Mouse (Mus musculus) adipocyte (in vitro differentiated cells): ENCODE data around the gene Igfals.

ENCODE experiments used
- DNase-seq: peaks from one replicate; pipeline ENCODE4 v3.0.0-alpha.2; 2016; ENCODE audit warnings: low spot score

The Igfals gene

DNA sequence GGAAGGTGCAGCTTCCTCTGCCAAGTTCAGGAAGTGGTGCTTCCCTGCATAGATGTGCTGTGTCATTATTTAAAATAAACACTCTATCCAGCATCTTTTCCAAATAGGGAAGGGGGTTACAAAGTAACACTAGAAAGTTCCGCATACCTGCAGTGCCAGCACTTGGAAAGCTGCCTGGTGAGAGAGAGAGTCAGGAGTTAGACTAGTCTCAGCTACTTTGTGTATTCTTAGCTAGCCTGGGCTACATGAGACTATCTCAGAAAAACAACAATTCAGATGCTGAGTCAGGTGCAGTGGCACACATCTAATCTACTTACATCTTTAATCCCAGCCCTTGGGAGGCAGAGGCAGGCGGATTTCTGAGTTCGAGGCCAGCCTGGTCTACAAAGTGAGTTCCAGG, 4.0 kb upstream of the Igfals start:
- DNase-seq, result no peak

DNA sequence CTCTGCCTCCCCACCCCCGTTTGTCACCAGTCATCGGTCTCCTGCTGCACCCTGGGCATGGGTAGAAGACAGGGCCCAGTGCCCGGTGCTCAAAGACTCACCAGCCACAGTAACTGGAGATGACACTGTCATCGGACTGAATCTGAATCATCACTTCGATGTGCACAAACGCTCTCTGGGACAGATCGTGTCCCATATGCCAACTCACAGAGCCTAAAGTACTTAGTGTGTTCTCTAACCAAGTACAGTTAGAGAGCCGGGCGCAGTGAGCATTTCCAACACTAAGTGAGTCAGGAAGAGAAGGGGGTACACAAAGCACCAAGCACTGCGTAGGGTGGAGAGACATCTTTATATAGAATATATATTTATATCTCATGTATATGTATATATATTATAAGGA, 2.1 kb downstream of the Igfals start:
- no peak for DNase-seq

DNA sequence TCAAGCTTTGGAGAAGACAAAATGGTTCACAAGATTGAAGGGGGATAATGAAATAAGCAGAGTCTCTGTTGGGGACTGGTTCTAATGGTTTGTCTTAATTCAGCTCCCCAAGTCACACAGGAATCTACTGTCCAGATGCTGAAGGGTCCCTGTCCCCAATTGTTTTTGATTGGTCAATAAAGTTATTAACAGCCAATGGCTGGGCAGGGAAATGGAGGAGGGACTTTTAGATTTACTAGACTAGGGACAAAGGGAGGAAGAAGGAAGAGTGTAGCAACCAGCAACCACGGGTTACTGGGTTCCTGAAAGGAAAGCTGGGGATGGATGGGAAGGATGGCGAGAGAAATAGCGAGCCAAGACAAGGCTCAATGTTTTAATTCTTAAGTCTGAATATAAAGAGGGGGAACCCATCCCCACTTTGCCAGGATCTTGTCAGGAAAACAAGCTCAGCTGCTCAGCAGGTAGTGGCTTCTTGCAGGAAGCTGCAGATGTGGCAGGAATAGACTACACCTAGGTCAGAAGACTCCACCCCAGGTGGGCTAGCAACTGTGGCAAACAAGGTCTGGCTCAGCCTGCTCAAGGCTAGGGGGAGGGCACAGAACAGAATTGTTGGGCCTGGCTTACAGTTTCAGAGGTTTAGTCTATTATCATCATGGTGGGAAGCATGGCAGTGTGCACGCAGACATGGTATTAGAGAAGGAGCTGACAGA, 8.1 kb downstream of the Igfals start:
- no peak for DNase-seq

DNA sequence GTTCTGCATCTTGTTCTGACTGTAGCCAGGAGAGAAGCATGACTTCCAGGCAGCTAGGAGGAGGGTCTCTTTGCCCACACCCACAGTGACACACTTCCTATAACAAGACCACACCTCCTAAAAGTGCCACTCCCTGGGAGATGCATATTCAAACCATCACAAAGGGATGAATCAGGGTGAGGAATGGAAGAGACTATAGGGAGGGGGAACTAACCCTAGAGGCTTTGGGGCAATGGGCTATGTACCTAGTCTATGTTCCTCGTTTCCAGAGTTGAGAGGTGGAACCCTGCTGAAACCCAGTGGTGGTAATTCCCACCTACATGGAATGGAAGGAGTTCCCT, 8.6 kb downstream of the Igfals start:
- DNase-seq, result no peak

DNA sequence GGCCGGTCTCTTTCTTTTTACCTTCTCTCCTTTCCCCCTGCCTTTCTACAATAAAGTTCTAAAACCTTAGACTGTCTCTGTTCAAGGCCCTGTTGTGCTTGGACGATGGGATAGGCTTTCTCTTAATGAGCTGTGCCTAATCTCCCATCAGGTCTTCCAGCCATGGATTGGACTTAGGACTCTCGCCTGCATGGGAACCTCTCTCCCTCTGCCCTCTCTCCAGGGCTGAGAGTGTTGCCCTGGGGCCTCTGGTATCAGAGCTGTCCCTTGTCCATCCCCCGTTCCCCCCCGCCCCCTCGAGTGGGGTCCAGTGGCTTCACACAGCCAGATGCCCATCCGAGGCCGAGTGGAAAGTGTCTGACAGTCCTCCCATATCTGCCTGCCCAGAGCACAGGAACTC, 9.2 kb downstream of the Igfals start:
- no peak for DNase-seq

DNA sequence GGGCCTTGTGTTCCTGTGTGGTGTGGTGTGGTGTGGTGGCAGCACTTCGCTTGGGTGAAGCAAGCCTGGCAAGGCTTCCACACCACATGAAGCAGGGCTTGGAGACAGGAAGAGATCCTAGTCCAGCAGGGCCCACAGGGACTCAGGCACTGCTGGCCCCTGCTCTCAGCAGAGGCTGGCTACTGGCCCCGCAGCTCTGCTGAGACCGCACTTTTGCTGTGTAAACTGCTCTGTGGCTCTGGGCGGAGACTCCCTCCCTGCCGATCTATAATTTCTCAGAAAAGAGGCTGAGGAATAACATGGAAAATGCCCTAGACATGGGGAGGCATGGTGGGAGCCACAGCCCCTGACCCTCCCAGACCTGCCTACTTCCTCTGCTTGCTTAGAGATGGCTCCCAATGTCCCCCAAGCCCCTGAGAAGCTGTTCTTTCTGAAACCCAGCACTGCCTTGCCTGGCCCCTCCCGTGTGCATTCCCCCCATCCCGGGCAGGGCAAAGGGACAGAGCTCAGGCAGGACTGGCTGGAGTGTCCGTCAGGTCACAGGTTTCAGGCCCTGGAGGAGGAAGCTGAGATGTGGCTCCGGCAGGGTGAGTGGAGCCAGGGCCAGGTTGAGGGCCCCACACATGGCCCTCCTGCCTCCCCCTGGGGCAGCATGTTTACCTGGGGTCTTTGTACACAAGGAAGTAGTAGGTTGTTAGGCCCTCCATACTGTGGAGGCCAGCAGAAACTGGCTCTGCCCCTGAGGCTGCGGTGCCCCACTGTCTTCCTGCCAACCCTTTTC, 11.7 kb downstream of the Igfals start:
- peak; percentile 70 for DNase-seq

DNA sequence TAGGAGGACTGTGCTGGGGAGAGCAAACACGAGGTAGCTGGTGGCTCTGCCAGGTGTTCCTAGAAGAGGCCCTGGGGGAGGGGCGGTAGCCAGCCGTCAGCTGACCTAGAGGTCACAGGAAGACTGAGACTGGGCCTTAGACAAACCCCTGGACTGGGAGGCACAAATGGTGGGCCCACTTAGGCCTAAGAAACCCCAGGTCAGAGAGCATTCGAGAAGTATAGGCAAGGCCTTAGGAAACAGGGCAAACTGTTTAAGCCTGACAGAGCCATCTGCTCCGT, 12.3 kb downstream of the Igfals start:
- DNase-seq, result peak; percentile 56

DNA sequence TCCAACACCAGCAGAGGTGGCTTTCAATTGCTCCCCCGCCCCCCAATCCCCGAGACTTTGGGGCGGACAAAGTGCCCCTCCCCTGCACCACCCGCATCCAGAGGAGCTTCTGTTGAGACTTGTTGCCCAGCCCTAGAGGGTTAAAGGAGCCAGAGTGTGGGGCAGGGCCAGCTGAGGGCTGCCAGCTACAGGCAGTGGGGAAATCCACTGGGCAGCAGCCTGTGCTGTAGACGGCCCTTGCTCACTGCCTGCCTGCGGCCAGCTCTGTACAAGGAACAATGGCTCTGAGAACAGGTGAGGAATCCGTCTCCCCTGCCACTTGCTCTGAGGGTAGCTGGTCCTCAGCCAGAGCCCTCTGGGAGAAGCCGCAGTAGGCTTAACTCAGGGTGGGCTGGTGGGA, 12.7 kb downstream of the Igfals start:
- DNase-seq, result peak; percentile 70

DNA sequence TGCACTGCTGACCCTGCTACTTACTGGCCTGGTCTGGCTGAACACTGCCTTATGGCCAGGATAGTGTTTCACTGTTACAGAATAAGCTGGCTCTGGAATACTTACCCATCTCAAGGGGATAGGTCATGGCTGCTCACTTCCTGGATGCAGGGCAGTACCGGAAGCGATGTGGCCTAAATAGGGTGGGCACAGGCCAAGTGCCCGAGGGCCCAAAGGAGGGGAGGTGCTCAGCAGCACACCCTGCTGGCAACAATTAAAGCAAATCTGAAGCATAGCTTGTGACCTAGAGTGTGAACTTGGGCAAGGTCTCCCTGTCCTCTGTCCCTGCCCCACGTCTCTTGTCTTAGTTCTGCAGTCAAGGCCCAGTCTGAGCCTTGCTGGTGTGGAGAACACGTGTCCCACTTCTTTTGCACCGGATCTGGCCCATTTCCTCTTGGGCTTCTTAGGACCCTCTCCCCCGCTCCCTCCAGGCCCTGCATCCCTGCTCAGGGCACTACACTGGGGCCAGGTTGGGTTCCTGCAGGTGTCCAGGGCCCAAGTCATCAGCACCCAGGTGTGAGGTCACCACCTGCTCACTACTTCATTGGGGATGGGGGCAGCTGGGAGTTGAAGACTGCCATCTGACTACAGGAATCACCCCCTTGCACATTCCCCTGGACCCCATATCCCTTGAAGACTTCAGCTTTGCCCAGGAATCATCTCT, 16.1 kb downstream of the Igfals start:
- DNase-seq, result peak; percentile 73

DNA sequence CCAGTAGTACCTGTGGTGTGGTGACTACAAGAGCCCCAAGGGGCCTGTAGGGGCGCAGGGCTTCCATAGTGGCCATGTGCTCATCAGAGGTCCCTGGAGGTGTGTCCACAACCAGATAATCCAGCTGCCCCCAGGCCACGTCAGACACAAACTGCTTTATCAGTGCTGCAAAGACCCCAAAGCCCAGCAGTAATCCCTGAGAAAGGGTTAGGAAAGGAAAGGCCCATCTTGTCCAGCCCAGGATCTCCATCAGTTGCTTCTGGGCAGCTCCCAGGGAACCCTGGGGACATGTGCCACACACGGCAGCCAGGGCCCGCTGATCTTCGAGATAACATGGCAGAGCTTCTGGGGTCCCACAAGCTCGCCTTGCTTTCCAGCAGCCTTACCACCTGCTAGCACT, 18.6 kb downstream of the Igfals start:
- no peak for DNase-seq

DNA sequence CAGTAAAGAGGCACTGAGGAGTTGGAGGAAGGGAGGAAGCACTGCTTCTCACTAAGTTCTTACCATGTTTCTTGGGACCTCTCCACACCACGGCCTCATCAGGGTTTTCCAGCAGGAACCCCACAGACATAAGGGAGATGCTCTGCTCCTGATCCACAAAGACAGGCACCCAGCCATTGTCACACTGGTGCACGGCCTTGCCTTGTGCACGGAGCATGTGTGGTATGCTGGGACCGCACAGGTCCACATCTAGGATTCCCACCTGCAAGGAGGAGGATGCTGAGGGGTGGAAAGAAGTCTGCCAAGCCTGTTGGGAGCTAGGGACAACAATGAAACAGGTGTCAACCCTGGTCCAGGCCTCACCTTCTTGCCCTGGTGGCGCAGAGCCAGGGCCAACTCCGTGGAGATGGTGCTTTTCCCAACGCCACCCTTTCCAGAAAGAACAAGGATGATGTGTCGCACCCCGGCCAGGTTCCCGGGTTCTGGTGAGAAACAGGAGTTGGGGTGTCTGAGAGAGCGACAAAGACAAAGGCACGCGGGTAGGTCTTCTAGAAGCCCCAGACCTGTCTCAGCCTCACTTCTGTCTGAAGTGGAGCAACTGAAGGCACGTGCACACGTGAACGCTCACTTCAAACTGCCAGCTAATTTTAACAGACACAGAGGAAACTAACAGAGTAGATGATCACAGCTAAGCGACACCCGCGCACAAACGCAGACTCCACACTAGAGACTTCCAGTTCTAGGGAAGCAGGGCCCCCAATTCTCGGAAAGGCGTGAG, 19.7 kb downstream of the Igfals start:
- DNase-seq, result no peak

DNA sequence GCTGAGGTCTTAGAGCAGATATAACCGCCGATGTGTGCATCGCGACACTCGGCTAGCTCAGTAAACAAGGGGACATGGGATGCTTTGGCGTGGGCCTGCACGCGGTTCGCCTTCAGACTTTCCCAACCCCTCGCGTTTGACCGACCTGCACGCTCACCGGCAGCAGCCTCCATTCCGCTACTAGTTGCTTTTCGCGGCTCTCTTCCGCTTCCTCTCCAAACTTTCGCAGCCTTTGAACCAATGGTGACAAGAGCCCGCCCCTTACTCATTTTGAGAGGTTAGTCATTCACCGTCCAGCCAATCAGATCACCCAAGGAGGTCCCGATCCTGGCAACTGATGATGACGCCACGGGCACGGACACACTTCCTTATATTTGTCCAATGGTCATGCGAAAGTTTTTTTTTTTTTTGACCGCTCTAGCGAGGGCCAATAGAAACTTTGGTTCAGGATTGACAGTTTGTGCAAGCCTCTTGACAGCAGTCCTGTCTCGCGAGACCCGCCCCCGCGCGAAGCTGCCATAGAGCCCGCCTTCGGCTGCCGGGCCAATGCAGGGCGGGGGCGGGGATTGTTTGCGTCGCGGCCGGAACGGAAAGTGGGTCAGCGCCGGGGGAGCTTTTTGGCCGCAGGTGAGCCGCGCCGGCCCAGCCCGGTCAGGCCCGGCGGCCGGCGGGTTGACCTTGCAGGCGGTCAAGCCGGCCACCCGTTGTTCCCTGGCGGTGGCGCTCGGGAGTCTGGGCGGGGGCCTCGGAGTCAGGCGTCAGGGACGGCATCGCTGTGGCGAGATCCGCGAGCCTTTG, 20.5 kb downstream of the Igfals start, which contains the start of the genes Nubp2 and Spsb3:
Gene Nubp2 (minus strand): TSS at position 216 of the 798 bp plus-strand sequence.
Gene Spsb3 (plus strand): TSS at position 510 of the 798 bp plus-strand sequence.
- DNase-seq, result peak; percentile 100

DNA sequence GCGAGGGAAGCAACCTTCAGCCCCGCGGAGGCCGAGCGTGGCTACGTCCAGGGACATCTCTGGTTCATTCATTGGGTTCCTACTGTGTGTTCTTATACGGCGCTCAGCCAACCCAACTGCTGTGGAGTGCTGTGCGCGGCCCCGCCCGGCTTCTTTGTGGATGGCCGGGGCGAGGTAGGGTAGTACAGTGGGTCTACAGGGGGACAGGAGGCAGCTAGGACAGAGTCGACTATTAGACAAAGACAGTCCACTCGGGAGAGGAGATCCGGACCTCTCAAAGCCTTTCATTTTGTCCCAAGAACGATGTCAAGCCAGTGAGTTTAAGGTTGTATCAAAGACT, 21.1 kb downstream of the Igfals start:
- DNase-seq, result no peak

DNA sequence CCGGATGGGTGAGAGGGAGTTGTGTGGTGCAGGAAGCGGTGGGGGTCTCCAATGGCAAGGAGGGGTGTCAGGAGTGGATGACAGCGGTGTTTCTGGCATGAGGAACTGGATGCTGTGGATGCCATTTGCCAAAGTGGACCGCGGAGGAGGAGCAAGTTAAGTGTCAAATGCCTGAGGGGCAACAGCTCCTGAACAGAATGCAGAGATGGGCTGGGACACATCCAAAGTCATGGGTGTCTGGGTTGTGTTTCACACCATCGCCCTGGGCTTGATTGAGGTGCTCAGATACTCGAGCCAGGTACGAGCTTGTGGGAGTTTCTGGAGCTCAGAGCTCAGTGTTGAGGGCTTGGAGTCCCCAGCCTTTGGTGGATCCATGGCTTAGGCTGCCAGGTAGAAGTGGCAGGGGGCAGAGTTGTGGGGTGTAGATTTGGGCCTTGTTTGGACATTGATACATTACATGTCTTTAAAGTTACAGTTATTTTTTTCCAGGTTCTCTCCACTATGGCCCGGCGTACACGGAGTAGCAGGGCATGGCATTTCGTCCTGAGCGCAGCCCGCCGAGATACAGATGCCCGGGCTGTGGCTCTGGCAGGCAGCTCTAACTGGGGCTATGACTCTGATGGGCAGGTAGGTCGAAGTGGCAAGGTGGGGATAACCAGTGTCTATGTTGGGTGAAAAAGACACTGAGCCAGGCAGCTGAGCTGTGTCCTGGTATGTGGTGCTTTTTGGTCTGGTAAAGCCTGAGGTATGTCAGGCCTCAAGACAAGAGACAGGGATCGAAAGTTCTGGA, 21.7 kb downstream of the Igfals start:
- DNase-seq, result peak; percentile 31

DNA sequence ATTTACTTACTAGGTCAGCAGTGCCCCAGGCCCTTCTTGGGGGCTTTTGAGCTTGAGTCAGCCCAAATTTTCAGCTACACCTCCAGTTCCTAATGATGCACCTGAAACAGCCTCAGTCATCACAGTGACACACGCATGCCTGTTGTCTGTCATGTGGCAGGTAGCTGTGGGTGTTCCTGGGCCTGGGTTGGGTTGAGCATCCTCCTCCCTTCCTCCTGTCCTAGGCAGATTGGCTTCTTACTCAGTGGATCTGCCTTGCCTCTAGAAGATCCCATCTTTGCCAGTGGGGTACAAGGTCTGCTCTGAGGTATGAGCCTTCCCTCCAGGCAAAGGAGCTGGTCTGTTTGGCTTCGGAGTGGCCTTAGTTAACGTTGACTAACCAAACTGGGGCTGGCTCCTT, 23.1 kb downstream of the Igfals start:
- no peak for DNase-seq

DNA sequence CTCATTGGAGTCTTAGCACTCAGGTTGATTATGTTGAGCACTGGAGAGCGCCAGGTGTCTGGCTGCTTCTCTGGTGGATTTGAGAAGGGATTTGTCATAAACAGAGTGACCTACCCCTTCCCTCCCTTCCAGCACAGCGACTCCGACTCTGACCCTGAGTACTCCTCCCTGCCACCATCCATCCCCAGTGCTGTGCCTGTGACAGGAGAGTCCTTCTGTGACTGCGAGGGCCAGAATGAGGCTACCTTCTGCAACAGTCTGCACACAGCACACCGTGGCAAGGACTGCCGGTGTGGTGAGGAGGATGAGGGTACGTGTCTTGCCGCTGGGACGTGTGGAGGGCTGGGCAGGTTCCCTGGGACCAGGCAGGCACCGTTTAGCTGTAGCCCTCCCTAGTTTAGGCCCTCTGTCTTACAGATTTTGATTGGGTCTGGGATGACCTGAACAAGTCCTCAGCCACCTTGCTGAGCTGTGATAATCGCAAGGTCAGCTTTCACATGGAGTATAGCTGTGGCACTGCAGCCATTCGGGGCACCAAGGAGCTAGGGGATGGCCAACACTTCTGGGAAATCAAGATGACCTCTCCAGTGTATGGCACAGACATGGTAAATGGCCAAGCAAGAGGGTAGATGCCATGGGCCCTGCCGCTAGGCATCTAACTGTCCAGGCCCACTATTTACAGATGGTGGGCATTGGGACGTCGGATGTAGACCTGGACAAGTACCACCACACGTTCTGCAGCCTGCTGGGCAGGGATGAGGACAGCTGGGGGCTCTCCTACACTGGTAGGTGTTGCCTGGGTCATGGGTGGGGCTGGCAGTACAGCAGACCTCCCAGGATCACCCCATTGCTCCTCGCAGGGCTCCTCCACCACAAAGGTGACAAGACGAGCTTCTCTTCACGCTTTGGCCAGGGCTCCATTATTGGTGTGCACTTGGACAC, 24.6 kb downstream of the Igfals start:
- DNase-seq, result no peak

DNA sequence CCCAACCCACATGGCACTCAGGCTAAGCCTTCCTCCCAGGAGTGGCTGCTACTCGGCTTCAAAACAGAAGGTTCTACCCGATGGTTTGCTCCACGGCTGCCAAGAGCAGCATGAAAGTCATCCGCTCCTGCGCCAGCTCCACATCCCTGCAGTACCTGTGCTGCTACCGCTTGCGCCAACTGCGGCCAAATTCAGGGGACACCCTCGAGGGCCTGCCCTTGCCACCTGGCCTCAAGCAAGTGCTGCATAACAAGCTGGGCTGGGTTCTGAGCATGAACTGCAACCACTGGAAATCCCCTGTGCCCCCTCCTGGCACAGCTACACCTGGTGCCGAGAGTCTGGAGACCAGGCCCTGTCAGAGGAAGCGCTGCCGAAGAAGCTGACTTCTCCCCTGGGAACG, 25.5 kb downstream of the Igfals start:
- DNase-seq, result no peak

DNA sequence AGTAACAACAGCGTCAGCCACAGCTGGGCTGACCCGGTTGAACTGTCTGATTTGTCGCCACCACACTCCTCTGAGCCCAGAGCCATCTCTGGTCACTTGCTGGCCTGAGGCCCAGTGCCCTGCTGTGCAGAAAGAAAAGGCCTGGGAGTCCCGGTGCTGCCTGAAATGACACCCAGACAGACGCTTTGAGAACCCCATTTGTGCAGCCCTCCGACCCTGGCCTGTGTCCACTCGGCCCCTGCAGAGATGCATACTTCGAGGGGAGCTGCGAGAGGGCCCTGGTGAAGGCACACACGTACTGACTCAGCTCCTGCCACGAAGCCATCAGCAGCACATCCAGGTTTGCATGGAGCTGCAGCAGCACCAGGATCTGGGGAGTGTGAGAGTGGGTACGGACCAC, 27.0 kb downstream of the Igfals start:
- DNase-seq, result no peak

DNA sequence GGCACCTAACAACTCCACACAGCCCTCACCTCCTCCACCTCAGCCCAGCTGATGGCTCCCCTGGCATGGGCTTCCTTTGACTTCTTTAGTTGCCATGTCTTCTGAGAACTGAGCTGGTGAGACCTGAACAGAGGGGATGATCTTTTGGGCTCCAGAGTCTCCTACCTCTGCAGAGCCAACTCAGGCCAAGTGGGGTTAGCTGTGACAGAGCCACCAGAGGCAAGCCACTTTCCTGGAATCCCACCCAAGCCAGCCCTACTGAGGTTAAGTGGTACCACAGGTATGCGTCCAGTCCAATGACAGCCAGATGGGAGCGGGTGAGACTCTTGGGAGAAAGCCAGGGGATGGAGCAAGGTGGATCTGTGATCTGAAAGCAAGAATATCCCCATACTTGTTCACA, 27.5 kb downstream of the Igfals start:
- no peak for DNase-seq
